Mouse (Mus musculus) cerebellum, postnatal 4 days (tissue): ENCODE results near the gene Uso1.

Experiments used
- DNase-seq, 2 experiments: peaks; one replicate each; pipeline ENCODE4 v3.0.0; 2022; ENCODE audit warnings: low spot score in 2 of 2, mixed read lengths in 1 of 2

The Uso1 gene

GRCm38 (mm10) chr5:92195716-92196115 is 58.0 kb downstream of the Uso1 start:
- peak in 1 of 2 experiments; percentile 36 for DNase-seq

- DNase-seq = no peak
Measured at GRCm38 (mm10) chr5:92196895-92197811, 59.4 kb downstream of the Uso1 start.

- no peak for DNase-seq
Measured at GRCm38 (mm10) chr5:92198266-92198665, 60.5 kb downstream of the Uso1 start.

GRCm38 (mm10) chr5:92204162-92205036 is 66.7 kb downstream of the Uso1 start:
- DNase-seq = no peak

- no peak for DNase-seq
Measured at GRCm38 (mm10) chr5:92205184-92205583, 67.4 kb downstream of the Uso1 start.

- no peak for DNase-seq
Measured at GRCm38 (mm10) chr5:92205706-92206105, 68.0 kb downstream of the Uso1 start.

GRCm38 (mm10) chr5:92206121-92206520 is 68.4 kb downstream of the Uso1 start:
- DNase-seq = no peak

- DNase-seq = no peak
Measured at GRCm38 (mm10) chr5:92210205-92210604, 72.5 kb downstream of the Uso1 start.

- no peak for DNase-seq
Measured at GRCm38 (mm10) chr5:92212231-92212630, 74.5 kb downstream of the Uso1 start.

GRCm38 (mm10) chr5:92215308-92215707 is 77.6 kb downstream of the Uso1 start, which contains the start of gene U90926:
TSS of gene U90926 (minus strand) at chr5:92215408.
- no peak for DNase-seq

GRCm38 (mm10) chr5:92218915-92219793 is 81.4 kb downstream of the Uso1 start:
- DNase-seq = no peak

- DNase-seq = no peak
Measured at GRCm38 (mm10) chr5:92219826-92220225, 82.1 kb downstream of the Uso1 start.

GRCm38 (mm10) chr5:92220287-92220902 is 82.7 kb downstream of the Uso1 start:
- no peak for DNase-seq

GRCm38 (mm10) chr5:92227782-92228181 is 90.0 kb downstream of the Uso1 start:
- DNase-seq = no peak

- DNase-seq = no peak
Measured at GRCm38 (mm10) chr5:92228776-92229175, 91.0 kb downstream of the Uso1 start.

GRCm38 (mm10) chr5:92229514-92229913 is 91.8 kb downstream of the Uso1 start:
- no peak for DNase-seq

- no peak for DNase-seq
Measured at GRCm38 (mm10) chr5:92230306-92230705, 92.6 kb downstream of the Uso1 start.

- no peak for DNase-seq
Measured at GRCm38 (mm10) chr5:92231836-92232235, 94.1 kb downstream of the Uso1 start.

GRCm38 (mm10) chr5:92233366-92233765 is 95.6 kb downstream of the Uso1 start:
- no peak for DNase-seq

- no peak for DNase-seq
Measured at GRCm38 (mm10) chr5:92234939-92235557, 97.3 kb downstream of the Uso1 start.
